Mouse (Mus musculus) right cerebral cortex, postnatal 10 days (tissue): ENCODE results near the gene Obsl1.

Experiments used
- DNase-seq, 2 experiments: peaks; one replicate each; pipeline ENCODE4 v3.0.0; 2021; ENCODE audit warnings: low spot score in 2 of 2

The Obsl1 gene

GRCm38 (mm10) chr1:75456746-75457564 lies 49.3 kb downstream of the Obsl1 start:
- DNase-seq = no peak

DNA sequence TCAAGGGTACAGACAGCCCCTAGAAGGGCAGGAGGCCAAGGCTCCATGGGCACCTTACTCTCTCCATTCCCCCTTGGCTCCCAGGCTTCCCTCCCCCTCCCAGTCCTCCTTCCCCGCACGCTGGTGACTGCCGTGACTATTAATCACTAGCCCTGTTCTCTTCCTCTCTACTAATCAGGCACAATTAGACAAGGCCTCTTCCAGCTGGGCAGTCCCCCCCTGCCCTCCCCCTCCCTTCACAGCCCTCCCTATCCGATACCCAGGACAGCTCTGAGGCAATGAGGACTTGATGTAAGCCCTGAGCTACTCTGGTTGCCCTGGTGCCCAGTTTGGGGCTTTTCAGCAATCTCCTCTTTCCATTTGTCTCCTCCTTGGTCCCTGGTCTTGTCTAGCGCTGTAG lies 50.3 kb downstream of the Obsl1 start:
- DNase-seq = no peak

DNA sequence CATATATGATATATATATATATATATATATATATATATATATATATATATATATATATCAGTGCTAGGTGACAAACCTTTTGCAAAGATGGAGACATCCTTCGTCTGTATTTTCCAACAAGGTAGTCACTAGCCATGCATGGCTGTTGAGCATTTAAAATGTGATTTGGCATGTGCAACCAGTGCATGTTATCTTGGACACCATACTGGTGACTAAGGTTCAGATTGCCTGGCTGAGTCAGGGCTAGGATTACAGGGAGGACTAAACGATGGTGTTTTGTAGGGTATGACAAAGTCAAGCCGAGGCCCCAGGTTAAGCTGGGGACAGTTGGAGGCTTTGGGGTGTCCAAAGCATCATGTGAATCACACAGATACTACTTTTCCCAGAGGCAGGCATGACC lies 50.8 kb downstream of the Obsl1 start:
- no peak for DNase-seq

DNA sequence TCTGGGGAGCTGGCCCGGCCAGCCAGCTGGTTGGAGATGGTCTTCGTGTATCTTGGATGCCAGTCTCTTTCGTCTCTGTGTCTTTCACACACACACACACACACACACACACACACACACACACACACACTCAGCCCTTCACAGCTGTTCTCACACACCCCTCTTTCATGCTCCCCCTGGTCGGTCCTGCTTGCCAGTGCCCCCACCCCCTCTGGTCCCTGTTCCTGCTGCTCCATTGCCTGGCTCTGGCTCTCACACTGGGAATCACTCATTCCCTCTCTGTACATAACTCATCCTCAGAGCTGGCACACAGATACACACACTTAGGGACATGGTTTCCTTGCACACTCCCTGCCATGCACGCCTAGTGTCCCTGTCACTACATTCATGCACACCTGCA lies 54.4 kb downstream of the Obsl1 start:
- no peak for DNase-seq

GRCm38 (mm10) chr1:75450314-75451005 lies 55.8 kb downstream of the Obsl1 start, which contains the start of gene Asic4:
TSS of gene Asic4 (plus strand) at chr1:75450436.
- no peak for DNase-seq

DNA sequence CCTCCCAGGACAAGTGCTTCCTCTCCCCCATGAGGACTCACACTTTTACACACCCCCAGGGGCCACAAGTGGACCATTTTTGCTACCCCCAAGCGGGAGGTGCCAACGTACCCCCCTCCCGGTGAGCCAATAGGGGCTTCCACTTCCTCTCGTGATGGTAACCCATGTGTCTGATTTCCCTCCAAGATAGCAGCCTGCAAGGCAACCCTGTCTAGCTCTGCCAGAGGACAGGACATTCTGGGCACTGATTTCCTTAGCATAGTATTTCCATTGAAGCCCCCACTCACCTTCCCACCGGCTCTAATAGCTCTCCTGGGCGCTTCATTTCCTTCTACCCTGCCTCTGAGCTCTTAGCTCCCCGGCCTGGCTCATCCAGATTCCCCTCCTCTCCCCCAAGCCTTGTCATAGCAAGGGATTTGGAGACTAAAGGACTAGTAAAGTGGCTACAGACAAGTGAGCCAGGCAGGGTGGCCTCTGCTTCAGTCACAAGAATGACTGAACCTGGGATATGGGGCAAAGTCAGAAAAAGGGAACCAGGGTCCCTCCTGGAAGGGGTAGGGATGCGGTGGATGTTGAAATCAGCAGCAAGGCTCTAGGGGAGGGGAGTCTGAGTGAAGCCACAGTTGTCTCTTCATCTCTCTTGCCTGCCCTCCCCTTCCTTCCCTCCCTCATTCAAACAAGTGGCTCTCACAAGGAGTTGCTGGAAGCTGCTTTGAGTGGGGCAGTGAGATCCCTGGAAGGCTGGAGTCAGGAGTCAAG lies 56.7 kb downstream of the Obsl1 start:
- DNase-seq = no peak

GRCm38 (mm10) chr1:75448937-75449336 lies 57.3 kb downstream of the Obsl1 start:
- no peak for DNase-seq

- no peak for DNase-seq
Measured at GRCm38 (mm10) chr1:75448052-75448431, 58.2 kb downstream of the Obsl1 start.

DNA sequence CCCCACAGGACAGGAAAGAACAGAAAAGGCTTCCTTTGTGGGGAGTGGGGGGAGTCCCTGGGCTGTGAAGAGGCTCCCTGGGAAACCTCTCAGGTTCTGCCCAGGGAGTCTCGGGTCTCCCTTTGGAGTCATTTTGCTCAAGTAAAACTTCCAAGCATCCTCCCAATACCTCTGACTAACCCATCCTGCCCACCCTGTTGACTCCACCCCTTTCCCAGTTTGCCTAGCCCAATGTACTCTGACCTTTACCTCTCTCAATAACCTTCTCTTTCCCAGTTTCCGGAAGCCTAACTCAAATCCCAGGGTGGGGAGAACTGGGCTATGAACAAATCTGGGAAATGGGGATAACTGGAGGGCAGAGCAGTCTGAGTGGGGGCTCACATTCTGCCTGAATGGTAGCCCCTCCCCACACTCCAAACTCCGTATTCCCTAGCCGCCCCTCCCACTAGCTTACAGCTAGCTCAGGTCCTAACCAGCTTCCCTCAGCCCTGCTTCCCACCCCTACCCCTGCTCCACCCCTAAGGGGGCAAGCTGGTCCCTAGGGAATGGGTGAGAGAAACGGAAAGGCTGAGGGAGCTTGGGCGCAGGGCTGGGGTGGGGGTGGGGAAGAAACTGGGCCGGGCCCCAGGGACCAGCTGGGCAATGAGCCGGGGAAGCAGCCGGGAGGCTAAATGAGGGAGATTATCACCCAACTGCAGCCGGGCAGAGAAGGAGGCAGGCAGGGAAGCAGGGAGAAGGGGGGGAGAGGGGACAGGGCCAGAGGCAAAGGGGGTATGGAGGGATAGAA lies 58.8 kb downstream of the Obsl1 start:
- DNase-seq = peak in 1 of 2 experiments; percentile 69

DNA sequence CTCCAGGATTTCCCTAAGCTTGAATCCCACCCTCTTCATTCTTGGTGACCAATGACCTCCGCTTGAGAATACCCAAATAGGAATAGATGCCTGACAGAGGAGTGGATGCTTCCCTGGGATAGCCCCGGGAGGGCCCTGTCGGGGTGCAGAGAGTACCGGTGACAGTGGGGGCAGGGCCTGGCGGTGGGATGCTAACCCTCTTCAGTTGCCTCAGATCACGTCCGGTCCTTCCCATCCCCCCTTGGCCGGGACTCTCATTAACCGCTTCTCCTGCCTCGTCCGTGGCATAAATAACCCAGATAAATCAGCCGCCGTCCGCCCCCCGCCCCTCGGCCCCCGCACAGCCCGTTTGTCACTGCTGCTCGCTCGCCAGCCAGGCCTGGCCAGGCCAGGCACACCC lies 59.6 kb downstream of the Obsl1 start:
- DNase-seq = no peak

DNA sequence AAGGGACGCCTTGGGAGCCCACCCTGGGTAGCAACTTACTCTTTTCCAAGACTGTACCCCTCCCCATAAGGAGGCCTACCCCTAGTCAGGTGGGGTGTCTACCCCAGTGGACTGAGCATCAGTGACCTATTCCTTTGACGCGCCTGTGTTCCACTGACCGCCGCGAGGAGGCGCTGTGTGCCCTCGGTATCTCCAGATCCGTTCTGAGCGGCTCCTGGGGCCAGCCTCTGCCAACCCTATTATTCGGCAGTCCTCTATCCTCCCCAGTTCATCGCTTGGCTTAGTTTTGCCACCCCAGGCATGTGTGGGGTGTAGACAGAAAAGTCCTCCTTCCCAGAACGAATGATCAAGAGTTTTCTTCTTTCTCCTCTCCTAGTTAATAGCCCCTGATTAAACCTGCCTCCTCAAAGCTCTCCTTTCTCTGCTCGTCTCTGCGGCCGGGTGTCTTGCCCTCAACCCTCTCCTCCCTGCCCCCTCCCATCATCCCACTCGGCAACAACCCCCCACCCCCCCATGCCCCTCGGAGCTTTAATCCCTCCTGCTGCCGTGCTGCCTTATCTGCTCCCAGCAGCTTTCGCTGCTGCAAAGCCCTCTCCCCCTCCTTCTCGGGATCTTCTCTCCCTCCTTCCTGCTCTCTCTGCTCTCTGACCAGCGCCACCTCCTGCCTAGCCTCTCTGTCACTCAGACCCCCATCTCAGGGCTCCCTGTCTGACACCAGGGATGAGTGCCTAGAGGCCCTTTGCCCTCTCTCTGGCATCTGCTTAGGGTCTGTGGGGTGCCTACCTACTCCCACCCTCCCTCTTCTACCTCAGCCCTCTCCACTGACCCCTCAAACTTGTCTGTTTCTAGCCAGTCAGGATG lies 60.3 kb downstream of the Obsl1 start:
- DNase-seq = peak; percentile 81 to 82

DNA sequence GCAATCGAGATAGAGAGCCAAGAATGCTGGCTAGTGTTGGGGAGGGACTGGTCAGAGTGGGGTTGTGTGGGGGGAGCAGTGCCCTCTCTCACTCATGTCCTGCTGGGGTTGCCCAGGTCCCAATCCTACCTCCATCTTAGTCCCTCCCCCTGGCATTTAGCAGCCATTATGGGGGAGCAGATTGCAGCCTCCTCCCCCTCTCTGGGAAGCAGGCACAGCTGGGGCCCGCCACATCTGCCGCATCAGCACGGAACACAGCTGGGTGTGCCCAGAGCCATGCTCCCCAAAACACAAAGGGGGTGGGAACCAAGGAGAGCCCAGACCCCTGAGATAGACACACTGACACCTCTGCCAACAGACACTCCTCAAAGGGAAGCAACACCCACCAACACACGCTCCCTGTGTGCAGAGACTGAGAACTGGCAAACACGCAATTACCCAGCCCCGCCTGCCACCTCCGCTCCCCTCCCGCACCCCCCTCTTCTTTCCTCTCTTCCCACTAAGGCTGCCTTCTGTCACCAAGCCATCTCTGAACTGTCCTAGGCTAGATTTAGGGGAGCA lies 61.0 kb downstream of the Obsl1 start:
- DNase-seq = peak; percentile 73 to 75

DNA sequence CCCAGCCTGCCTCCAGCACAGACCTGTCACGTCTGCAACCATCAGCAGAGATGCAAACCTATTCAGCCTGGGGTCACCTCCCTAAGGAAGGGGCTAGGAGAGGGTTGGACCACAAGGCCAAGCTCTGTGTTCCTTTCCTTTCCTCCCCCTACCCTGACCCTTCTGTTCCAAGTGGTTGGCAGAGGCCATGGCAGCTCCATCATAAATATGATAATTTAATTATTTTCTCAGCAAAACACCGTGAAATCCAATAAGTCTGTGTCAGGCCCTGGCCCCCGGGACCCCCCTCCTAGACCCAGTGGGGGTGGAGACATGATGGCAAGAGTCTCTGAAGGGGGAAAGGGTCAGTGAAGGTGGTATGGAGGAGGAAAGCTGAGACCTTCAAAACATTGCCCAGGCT lies 62.0 kb downstream of the Obsl1 start:
- DNase-seq = no peak

- DNase-seq = no peak
Measured at GRCm38 (mm10) chr1:75443247-75444024, 62.8 kb downstream of the Obsl1 start.

GRCm38 (mm10) chr1:75442811-75443210 lies 63.4 kb downstream of the Obsl1 start:
- no peak for DNase-seq

- DNase-seq = no peak
Measured at GRCm38 (mm10) chr1:75442171-75442570, 64.1 kb downstream of the Obsl1 start.

DNA sequence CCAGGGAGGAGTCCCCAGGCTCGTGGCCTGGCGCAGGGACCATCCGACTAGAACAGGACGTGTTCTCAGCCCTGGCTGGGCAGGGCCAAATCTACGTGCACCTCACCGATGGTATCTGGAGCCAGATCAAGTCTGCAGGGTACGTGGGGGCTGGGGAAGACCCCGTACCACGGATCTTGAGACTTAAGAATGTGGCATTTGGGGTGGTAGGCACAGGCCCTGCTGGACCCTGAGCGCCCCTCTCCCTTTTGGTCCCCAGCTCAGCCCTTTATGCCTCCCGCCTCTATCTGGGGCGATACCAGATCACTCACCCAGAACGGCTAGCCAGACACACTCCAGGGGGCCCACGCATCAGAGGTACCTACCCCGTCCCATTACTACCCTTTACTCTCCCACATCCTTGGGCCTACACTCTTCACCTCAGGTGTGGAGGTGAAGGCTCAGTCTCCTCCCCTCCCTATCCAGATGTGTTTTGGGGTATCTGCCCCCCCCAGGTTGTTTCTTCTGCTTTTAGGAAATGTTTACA lies 64.7 kb downstream of the Obsl1 start:
- no peak for DNase-seq

- no peak for DNase-seq
Measured at GRCm38 (mm10) chr1:75440661-75441060, 65.6 kb downstream of the Obsl1 start.

GRCm38 (mm10) chr1:75438782-75439181 lies 67.5 kb downstream of the Obsl1 start:
- no peak for DNase-seq
